Mouse (Mus musculus) forebrain, embryonic 12.5 days (tissue): ENCODE data around the gene Pikfyve. TPM values are rescaled to one million over a fixed set of nuclear protein-coding genes. Genes with fewer than 3 reads are reported as not detected.

Source experiments
- ATAC-seq: fragments of 200-750 bp; cut with Nextera tagmentation; 2 replicates; pipeline ENCODE4 v1.8.0; 2017; ENCODE audit warnings: moderate TSS enrichment; ENCODE audit not compliant: low FRiP score
- H3K27ac ChIP-seq: fragments of 300-500 bp; sonication (generic); 2 replicates; pipeline ENCODE4 v1.5.1; 2016; ENCODE audit warnings: mild to moderate bottlenecking
- H3K27me3 ChIP-seq: fragments of 300-500 bp; sonication (generic); 2 replicates; pipeline ENCODE4 v1.6.1; 2016; ENCODE audit warnings: mild to moderate bottlenecking
- H3K36me3 ChIP-seq: fragments of 300-500 bp; sonication (generic); replicated peaks from 2 replicates; pipeline ENCODE4 v1.6.1; 2016; ENCODE audit warnings: mild to moderate bottlenecking
- H3K4me1 ChIP-seq: fragments of 300-500 bp; sonication (generic); 2 replicates; pipeline ENCODE4 v1.6.1; 2016
- H3K4me2 ChIP-seq: fragments of 300-500 bp; sonication (generic); 2 replicates; pipeline ENCODE4 v1.6.1; 2016; ENCODE audit warnings: mild to moderate bottlenecking, moderate library complexity
- H3K4me3 ChIP-seq: fragments of 300-500 bp; sonication (generic); replicated peaks from 2 replicates; pipeline ENCODE4 v1.5.1; 2016; ENCODE audit warnings: mild to moderate bottlenecking
- H3K9ac ChIP-seq: fragments of 300-500 bp; sonication (generic); 2 replicates; pipeline ENCODE4 v1.6.1; 2016; ENCODE audit warnings: mild to moderate bottlenecking
- H3K9me3 ChIP-seq: fragments of 300-500 bp; sonication (generic); 2 replicates; pipeline ENCODE4 v1.6.1; 2016
- WGBS: fragments of 180-500 bp; shearing (Covaris S2); methylation state at CpG from one replicate; pipeline ENCODE4 v1.1.7; 2016; 5-methylcytosine and 5-hydroxymethylcytosine counted together
- polyA plus RNA-seq: library from polyadenylated mRNA; unstranded; fragments of >200 nt; fragmentation: Nextera tagmentation; extraction: Ambion mirVana; gene quantifications from 2 replicates; pipeline ENCODE4 v1.2.1, GENCODE M21; 2016

Pikfyve gene
- 18.1 and 20.6 TPM in 2 replicates for polyA plus RNA-seq

DNA sequence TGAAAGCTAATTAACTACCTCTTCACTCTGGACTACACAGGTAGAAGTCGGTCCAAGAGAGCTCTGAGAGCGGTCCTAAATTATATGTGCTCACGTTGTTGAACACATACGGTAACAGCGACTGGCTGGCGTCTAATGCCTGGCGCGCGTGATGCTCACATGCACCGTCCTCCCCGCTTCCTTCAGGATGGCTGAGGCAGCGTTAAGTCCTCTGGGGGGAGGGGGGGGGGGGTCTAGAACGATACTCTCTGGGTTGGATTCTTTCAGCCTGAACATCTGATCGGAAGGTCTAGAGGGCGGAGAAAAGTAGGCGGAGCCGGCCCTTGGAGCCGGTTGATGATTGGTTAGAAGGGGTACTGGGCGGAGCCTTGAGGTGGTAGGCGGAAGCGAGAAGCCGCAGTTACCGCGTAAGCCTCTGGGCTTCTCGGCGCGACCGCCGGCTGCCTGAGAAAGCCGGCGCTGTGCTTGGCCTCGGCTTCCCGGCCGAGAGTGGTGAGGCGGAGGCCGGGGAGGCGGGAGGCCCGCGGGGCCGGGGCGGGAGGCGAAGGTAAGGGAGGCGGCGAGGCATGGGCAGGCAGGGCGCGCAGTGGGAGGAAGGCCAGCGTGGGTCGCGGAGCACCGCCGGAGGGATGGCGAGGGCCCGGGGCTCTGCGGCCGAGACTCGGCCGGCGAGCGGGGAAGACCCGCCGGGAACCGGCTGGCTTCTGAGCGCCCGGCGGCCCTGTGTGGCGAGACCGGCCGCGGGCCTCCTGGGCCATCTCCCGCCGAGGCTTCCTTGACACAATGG is at the start of gene Pikfyve, which contains the start of gene Idh1:
TSS of gene Pikfyve (plus strand) at position 397 of the 787 bp plus-strand sequence.
TSS of gene Idh1 (minus strand) at position 214 of the 787 bp plus-strand sequence.
- peak within 1 kb of the TSS; percentile 88 for H3K27ac ChIP-seq
- peak within 1 kb of the TSS; percentile 81 for H3K4me2 ChIP-seq
- H3K9ac ChIP-seq, result peak within 1 kb of the TSS; percentile 87
- WGBS, result under 1% methylated on average over 68 of the region's 71 CpGs
- peaks cover 15% of the 10 kb centered on the region for H3K4me1 ChIP-seq
- peak; percentile 100 for ATAC-seq
- H3K27me3 ChIP-seq, result no peaks in the 10 kb centered on the region
- no peaks in the 10 kb centered on the region for H3K9me3 ChIP-seq
- no peaks in the 10 kb centered on the region for H3K36me3 ChIP-seq
- peak within 1 kb of the TSS; percentile 87 for H3K4me3 ChIP-seq

DNA sequence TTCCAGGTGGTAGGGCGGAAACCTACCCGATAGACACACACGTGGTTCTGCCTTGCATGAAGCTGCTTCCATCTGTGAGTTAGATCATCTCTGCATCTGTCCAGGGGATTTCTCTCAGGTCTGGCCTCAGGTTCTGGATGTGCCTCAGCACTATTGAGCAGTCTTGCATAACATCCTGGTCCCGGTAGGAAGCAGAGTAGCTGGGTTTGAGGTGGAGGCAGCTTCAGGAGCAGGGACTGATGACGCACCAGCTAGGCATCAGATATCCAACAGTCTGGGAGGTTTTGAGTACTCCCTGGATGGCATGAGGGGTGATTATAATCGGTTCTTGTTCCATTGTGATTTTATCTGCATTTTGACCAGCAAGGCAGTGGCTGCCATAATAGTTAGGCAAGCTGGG is 48.9 kb upstream of the Pikfyve start:
- no peak for ATAC-seq
- no peak overlapping the region for H3K9ac ChIP-seq
- H3K4me2 ChIP-seq, result no peak overlapping the region
- H3K27me3 ChIP-seq, result no peaks in the 10 kb centered on the region
- no peak overlapping the region for H3K27ac ChIP-seq
- 88% methylated on average over 6 of the region's 6 CpGs for WGBS
- no peaks in the 10 kb centered on the region for H3K36me3 ChIP-seq
- H3K4me1 ChIP-seq, result no peaks in the 10 kb centered on the region
- no peak overlapping the region for H3K4me3 ChIP-seq
- H3K9me3 ChIP-seq, result no peaks in the 10 kb centered on the region

DNA sequence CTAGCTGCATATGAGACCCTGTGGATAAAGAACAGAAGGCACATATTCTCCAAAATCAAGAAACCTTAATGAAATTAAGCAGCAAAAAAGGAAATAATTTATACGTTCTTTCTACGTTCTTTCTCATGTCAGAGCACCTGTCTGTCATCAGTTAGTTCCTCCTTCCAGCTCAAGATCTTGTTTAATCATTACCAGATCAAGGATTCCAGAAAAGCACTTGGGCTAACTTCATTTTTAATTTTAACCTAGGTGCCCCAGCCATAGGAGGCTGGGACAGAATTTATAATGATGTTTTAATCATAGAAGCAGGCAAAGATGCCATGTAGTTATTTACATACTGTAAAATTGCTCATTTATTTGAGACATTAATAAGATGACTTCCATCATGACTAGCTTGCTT is 41.7 kb upstream of the Pikfyve start:
- no peaks in the 10 kb centered on the region for H3K36me3 ChIP-seq
- H3K4me1 ChIP-seq, result no peaks in the 10 kb centered on the region
- H3K9me3 ChIP-seq, result no peaks in the 10 kb centered on the region
- H3K4me2 ChIP-seq, result no peak overlapping the region
- WGBS, result 96% methylated on average over 2 of the region's 2 CpGs
- H3K9ac ChIP-seq, result no peak overlapping the region
- no peaks in the 10 kb centered on the region for H3K27me3 ChIP-seq
- H3K27ac ChIP-seq, result no peak overlapping the region
- H3K4me3 ChIP-seq, result no peak overlapping the region
- no peak for ATAC-seq

DNA sequence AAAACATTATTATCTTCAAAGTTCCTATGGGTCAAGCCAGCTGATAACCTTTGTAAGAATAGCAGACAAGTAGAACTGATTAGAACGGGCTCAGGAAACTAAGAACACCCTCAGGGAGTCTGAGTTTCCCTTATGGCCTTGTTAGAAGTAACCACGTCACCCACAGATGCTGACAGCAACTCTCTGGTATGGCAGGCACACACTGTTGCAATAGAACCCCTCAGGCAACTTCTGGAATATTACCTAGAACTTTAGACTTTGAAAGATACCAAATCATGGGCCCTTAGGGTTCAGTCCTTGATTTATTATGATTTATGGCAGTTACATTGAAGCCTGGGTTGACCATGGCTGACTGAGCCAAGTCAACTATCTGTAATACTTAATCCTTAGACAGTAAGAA is 39.9 kb upstream of the Pikfyve start:
- no peak for ATAC-seq
- WGBS, result 67% methylated on average over 2 of the region's 2 CpGs
- H3K9ac ChIP-seq, result no peak overlapping the region

DNA sequence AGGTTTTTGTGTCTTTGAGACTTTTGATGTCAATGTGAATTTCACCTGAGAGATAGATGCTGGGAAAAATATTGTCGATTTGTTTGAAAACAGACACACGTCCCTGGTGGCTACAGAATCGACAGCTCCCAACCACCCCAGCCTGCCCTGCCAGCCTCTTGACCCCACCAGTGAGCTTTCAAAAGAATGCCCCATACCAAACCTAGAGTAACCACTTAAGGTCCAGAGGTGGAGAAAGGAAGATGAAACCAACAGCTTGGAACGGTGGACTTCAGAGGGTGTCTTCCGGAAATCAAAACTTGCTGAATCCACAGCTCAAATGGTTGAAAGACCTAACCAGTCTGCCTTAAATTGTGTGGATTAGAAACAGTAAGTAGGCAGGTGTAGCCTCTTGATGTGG is 39.2 kb upstream of the Pikfyve start:
- 94% methylated on average over 5 of the region's 5 CpGs for whole genome bisulfite sequencing
- H3K4me2 ChIP-seq, result no peak overlapping the region
- H3K27me3 ChIP-seq, result no peaks in the 10 kb centered on the region
- no peak for ATAC-seq
- H3K9ac ChIP-seq, result no peak overlapping the region
- no peaks in the 10 kb centered on the region for H3K36me3 ChIP-seq
- H3K4me1 ChIP-seq, result no peaks in the 10 kb centered on the region
- no peak overlapping the region for H3K4me3 ChIP-seq
- H3K27ac ChIP-seq, result no peak overlapping the region
- no peaks in the 10 kb centered on the region for H3K9me3 ChIP-seq

More for the DNA sequence above, 39.9 kb upstream of the Pikfyve start:
- H3K4me1 ChIP-seq, result no peaks in the 10 kb centered on the region
- H3K9me3 ChIP-seq, result no peaks in the 10 kb centered on the region
- no peak overlapping the region for H3K4me3 ChIP-seq
- H3K27me3 ChIP-seq, result no peaks in the 10 kb centered on the region
- H3K27ac ChIP-seq, result no peak overlapping the region
- H3K4me2 ChIP-seq, result no peak overlapping the region
- H3K36me3 ChIP-seq, result no peaks in the 10 kb centered on the region

DNA sequence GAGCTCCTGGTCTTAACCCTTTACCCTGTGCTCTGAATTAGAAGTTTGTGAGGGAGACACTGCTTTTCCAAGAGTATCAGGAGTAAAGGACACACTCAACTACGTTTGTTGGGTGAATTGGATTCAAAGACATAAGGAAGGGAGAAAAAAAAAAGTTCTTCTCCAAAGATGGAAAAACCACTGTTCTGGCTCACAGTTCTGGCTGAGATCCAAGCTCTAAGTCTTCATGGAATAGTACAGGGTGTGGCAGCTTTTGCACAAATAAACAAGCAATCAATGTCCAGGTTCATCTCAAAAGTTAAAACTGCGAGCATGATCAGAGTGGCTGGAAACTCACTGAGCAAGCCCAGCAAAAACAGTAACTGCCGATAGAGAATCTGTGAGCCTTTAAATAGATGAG is 38.5 kb upstream of the Pikfyve start:
- Histone ChIP-seq H3K9me3 (no peaks in the 10 kb centered on the region), H3K27me3 (no peaks in the 10 kb centered on the region), H3K4me1 (no peaks in the 10 kb centered on the region), H3K4me3 (no peak overlapping the region), H3K27ac (no peak overlapping the region), H3K36me3 (no peaks in the 10 kb centered on the region), H3K9ac (no peak overlapping the region), H3K4me2 (no peak overlapping the region)
- 76% methylated on average over 3 of the region's 3 CpGs for WGBS
- no peak for ATAC-seq

DNA sequence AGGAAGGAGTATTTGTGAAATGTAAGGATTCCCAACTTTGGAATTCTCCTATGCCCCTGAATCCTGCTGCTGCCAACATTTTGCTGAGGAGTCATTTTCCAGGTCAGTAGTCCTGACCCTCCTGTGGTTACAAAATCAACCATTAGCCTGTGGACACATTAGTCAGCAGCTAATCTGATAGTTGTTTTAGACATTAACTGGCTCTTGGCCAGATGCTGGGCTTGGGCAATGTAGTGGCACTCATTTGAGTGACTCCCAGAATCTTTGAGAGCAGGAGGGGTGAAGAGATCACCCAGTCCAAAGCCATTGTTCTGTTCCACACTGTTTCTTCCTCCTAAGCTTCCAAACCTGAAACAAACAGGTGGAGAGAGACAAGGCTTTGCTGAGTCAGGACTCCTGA is 31.7 kb upstream of the Pikfyve start:
- H3K9ac ChIP-seq, result no peak overlapping the region
- H3K4me3 ChIP-seq, result no peak overlapping the region
- H3K27ac ChIP-seq, result no peak overlapping the region
- H3K4me2 ChIP-seq, result no peak overlapping the region
- H3K4me1 ChIP-seq, result no peaks in the 10 kb centered on the region
- H3K9me3 ChIP-seq, result no peaks in the 10 kb centered on the region
- peaks cover 27% of the 10 kb centered on the region for H3K36me3 ChIP-seq
- no peaks in the 10 kb centered on the region for H3K27me3 ChIP-seq
- ATAC-seq, result no peak

DNA sequence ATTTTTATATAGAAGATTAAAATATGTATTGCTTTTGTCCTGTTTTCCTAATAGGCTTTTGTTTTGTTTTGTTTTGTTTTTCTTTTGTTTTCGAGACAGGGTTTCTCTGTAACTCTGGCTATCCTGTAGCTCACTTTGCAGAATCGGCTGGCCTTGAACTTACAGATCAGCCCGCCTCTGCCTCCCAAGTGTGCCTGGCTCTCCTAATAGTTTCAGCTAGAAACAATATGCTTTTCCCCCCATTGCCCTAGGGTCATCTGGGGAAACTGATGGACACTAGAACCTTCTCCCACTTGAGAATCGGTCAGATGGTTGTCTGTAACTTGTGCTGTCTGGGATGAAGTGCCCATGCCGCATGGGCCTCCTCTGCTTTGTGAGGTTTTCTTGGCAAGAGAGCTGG is 30.4 kb upstream of the Pikfyve start:
- peaks cover 40% of the 10 kb centered on the region for H3K36me3 ChIP-seq
- no peak overlapping the region for H3K9ac ChIP-seq
- WGBS, result 93% methylated on average over 5 of the region's 5 CpGs
- no peaks in the 10 kb centered on the region for H3K9me3 ChIP-seq
- H3K27ac ChIP-seq, result no peak overlapping the region
- no peak for ATAC-seq
- H3K4me1 ChIP-seq, result no peaks in the 10 kb centered on the region
- no peaks in the 10 kb centered on the region for H3K27me3 ChIP-seq
- no peak overlapping the region for H3K4me2 ChIP-seq
- no peak overlapping the region for H3K4me3 ChIP-seq

DNA sequence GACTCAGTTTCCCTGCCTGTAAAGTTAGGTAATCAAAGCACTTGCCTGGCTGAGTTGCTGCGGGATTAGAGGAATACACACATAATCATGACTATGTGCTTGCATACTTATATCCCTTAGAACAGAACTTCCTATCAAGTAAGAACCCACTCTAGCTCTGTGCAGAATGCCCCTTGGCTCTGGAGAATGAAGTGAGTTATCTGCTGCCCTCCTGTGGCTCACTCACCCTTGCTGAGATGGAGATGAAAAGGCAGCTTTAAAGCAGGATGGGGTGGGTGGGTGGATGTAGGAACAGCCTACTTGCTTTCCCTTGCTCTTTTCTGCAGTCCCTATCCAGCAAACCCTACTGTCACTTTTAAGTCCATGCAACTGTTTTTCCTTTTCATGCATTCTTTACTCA is 24.3 kb upstream of the Pikfyve start:
- peaks cover 90% of the 10 kb centered on the region for H3K36me3 ChIP-seq
- no peaks in the 10 kb centered on the region for H3K27me3 ChIP-seq
- no peak overlapping the region for H3K4me3 ChIP-seq
- no peak overlapping the region for H3K9ac ChIP-seq
- ATAC-seq, result no peak
- WGBS, result 90% methylated on average over 1 of the region's 1 CpGs
- no peak overlapping the region for H3K27ac ChIP-seq
- no peaks in the 10 kb centered on the region for H3K4me1 ChIP-seq
- H3K4me2 ChIP-seq, result no peak overlapping the region
- H3K9me3 ChIP-seq, result no peaks in the 10 kb centered on the region

DNA sequence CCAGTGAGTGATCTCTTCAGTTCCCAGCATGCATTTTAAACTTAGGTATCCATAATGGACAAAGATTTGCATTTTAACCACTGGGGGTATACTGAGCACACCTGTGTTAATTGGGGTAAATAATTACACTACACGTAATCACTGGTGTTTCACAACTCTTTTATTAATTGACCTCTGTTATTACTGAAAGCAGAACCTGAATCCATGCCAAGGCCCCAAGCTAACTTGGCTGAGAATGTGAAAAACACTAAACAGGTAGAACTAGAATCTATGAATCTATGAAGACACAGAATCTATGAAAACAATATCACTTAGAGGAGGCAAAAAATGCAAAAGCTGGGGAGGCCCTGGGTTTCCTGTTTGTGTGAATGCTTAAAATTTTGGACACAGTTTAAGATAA is 19.0 kb upstream of the Pikfyve start:
- no peak overlapping the region for H3K27ac ChIP-seq
- H3K27me3 ChIP-seq, result no peaks in the 10 kb centered on the region
- H3K4me3 ChIP-seq, result no peak overlapping the region
- ATAC-seq, result no peak
- peaks cover 5% of the 10 kb centered on the region; the same call in 1 of the 2 replicates for H3K4me1 ChIP-seq
- peaks cover 90% of the 10 kb centered on the region for H3K36me3 ChIP-seq
- no peaks in the 10 kb centered on the region for H3K9me3 ChIP-seq
- H3K9ac ChIP-seq, result no peak overlapping the region
- H3K4me2 ChIP-seq, result no peak overlapping the region
- WGBS, result 92% methylated on average over 1 of the region's 1 CpGs

DNA sequence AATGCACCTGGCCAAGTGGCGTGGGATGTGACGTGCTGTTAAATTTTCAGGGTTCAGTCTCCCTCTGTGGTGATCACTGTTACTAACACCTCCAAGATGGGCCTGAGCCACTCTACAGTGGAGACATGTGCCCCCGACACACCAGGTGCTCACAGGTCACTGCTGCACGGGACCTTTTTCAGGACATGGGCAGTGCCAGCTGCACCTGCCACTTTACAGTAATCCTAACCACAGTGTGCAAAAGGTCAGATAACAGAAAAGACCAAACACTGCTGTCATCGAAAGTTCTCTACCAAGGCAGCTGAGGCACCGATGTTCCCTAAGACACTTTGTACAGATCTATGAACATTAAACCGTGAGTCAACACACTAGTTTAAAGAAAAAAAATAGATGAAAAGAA is 16.9 kb upstream of the Pikfyve start:
- Histone ChIP-seq H3K4me1 (peaks cover 12% of the 10 kb centered on the region; the same call in 1 of the 2 replicates), H3K27ac (no peak overlapping the region), H3K27me3 (no peaks in the 10 kb centered on the region), H3K9me3 (no peaks in the 10 kb centered on the region), H3K4me3 (no peak overlapping the region), H3K4me2 (no peak overlapping the region), H3K36me3 (peaks cover 90% of the 10 kb centered on the region), H3K9ac (no peak overlapping the region)
- WGBS, result 95% methylated on average over 7 of the region's 7 CpGs
- ATAC-seq, result no peak

DNA sequence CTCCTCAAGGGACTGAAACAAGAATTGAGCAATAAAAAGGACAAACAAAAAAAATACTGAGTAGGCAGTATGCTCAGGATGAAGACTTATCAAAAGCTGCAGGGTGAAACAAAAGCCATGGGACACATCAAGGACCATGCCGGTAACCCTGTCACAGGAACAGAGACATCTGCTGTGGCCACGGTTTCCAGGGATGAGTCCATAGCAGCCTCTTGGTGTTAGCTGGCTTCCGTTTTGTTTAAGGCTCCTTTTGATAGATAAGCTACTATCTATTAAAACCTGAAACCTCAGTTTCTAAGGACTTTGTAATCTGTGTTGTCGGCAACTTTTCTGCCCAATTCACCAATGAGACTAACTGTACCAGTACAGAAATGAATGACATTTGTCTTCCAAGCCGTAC is 16.5 kb upstream of the Pikfyve start:
- Histone ChIP-seq H3K27me3 (no peaks in the 10 kb centered on the region), H3K9ac (no peak overlapping the region), H3K4me3 (no peak overlapping the region), H3K9me3 (no peaks in the 10 kb centered on the region), H3K27ac (no peak overlapping the region), H3K4me2 (no peak overlapping the region), H3K36me3 (peaks cover 88% of the 10 kb centered on the region), H3K4me1 (peaks cover 15% of the 10 kb centered on the region; the same call in 1 of the 2 replicates)
- ATAC-seq, result no peak
- WGBS, result 93% methylated on average over 5 of the region's 5 CpGs

DNA sequence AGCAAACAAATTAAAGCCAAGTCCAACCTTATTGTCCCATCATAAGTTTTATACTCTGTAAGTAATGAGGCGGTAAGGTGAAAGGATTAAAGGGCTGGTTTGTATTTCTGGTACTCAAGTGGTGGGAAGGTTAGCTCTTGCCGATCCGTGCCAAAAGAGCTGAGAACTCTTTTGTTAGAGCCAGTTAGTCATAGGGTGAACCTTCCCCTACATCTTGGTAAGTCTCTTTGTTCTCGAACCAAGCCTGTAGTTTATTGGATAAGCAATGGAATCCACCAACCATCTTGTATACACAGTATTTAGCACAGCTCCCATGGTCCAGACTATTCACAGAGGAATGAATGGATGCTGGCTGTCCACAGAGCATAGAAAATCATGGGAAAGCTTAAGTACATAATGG is 14.9 kb upstream of the Pikfyve start:
- no peaks in the 10 kb centered on the region for H3K27me3 ChIP-seq
- H3K27ac ChIP-seq, result no peak overlapping the region
- 48% methylated on average over 4 of the region's 4 CpGs for WGBS
- H3K9ac ChIP-seq, result no peak overlapping the region
- H3K4me2 ChIP-seq, result no peak overlapping the region
- H3K4me1 ChIP-seq, result peaks cover 25% of the 10 kb centered on the region
- no peaks in the 10 kb centered on the region for H3K9me3 ChIP-seq
- ATAC-seq, result no peak
- H3K4me3 ChIP-seq, result no peak overlapping the region
- H3K36me3 ChIP-seq, result peaks cover 72% of the 10 kb centered on the region
